Mouse (Mus musculus) forebrain, embryonic 12.5 days (tissue): Measurements from ENCODE around the gene Palb2. TPM values are rescaled to one million over a fixed set of nuclear protein-coding genes. Genes with fewer than 3 reads are reported as not detected.

ENCODE experiments used
- ATAC-seq: fragments of 200-750 bp; cut with Nextera tagmentation; 2 replicates; pipeline ENCODE4 v1.8.0; 2017; ENCODE audit warnings: moderate TSS enrichment; ENCODE audit not compliant: low FRiP score
- H3K27ac ChIP-seq: fragments of 300-500 bp; sonication (generic); 2 replicates; pipeline ENCODE4 v1.5.1; 2016; ENCODE audit warnings: mild to moderate bottlenecking
- H3K27me3 ChIP-seq: fragments of 300-500 bp; sonication (generic); 2 replicates; pipeline ENCODE4 v1.6.1; 2016; ENCODE audit warnings: mild to moderate bottlenecking
- H3K36me3 ChIP-seq: fragments of 300-500 bp; sonication (generic); replicated peaks from 2 replicates; pipeline ENCODE4 v1.6.1; 2016; ENCODE audit warnings: mild to moderate bottlenecking
- H3K4me1 ChIP-seq: fragments of 300-500 bp; sonication (generic); 2 replicates; pipeline ENCODE4 v1.6.1; 2016
- H3K4me2 ChIP-seq: fragments of 300-500 bp; sonication (generic); 2 replicates; pipeline ENCODE4 v1.6.1; 2016; ENCODE audit warnings: mild to moderate bottlenecking, moderate library complexity
- H3K4me3 ChIP-seq: fragments of 300-500 bp; sonication (generic); replicated peaks from 2 replicates; pipeline ENCODE4 v1.5.1; 2016; ENCODE audit warnings: mild to moderate bottlenecking
- H3K9ac ChIP-seq: fragments of 300-500 bp; sonication (generic); 2 replicates; pipeline ENCODE4 v1.6.1; 2016; ENCODE audit warnings: mild to moderate bottlenecking
- H3K9me3 ChIP-seq: fragments of 300-500 bp; sonication (generic); 2 replicates; pipeline ENCODE4 v1.6.1; 2016
- WGBS: fragments of 180-500 bp; shearing (Covaris S2); methylation state at CpG from one replicate; pipeline ENCODE4 v1.1.7; 2016; 5-methylcytosine and 5-hydroxymethylcytosine counted together
- polyA plus RNA-seq: library from polyadenylated mRNA; unstranded; fragments of >200 nt; fragmentation: Nextera tagmentation; extraction: Ambion mirVana; gene quantifications from 2 replicates; pipeline ENCODE4 v1.2.1, GENCODE M21; 2016

Palb2 gene
- 20.4 and 22.2 TPM in 2 replicates for polyA plus RNA-seq

- WGBS, result under 1% methylated on average over 54 of the region's 54 CpGs
- peak; percentile 97 for ATAC-seq
- Histone ChIP-seq H3K36me3 (peaks cover 34% of the 10 kb centered on the region), H3K4me1 (peaks cover 18% of the 10 kb centered on the region), H3K9me3 (no peaks in the 10 kb centered on the region), H3K9ac (peak within 1 kb of the TSS; percentile 78), H3K27me3 (no peaks in the 10 kb centered on the region), H3K4me2 (peak within 1 kb of the TSS; percentile 74), H3K27ac (peak within 1 kb of the TSS; percentile 37; the same call in 1 of the 2 replicates), H3K4me3 (peak within 1 kb of the TSS; percentile 73)
These were observed at the start of gene Palb2, which contains the start of gene Dctn5 for GRCm38 (mm10) chr7:122132497-122133337. Gene Palb2, minus strand, starts transcription at chr7:122132985. Gene Dctn5, plus strand, starts transcription at chr7:122133041.

GRCm38 (mm10) chr7:122180720-122181119, 47.9 kb upstream of the Palb2 start:
- no peak overlapping the region for H3K4me3 ChIP-seq
- H3K4me2 ChIP-seq, result no peak overlapping the region
- no peak for ATAC-seq
- no peaks in the 10 kb centered on the region for H3K27me3 ChIP-seq
- H3K36me3 ChIP-seq, result no peaks in the 10 kb centered on the region
- 0 out of 2 replicates have a peak, but pooled peaks cover under 1% of the 10 kb centered on the region for H3K4me1 ChIP-seq
- no peak overlapping the region for H3K27ac ChIP-seq
- no peak overlapping the region for H3K9ac ChIP-seq
- 96% methylated on average over 7 of the region's 7 CpGs for WGBS
- no peaks in the 10 kb centered on the region for H3K9me3 ChIP-seq

GRCm38 (mm10) chr7:122171613-122172012, 38.8 kb upstream of the Palb2 start:
- Histone ChIP-seq H3K9ac (no peak overlapping the region), H3K27me3 (no peaks in the 10 kb centered on the region), H3K36me3 (peaks cover 43% of the 10 kb centered on the region), H3K4me3 (no peak overlapping the region), H3K4me2 (no peak overlapping the region), H3K4me1 (no peaks in the 10 kb centered on the region), H3K27ac (no peak overlapping the region), H3K9me3 (no peaks in the 10 kb centered on the region)
- ATAC-seq, result no peak
- WGBS, result 83% methylated on average over 10 of the region's 10 CpGs

GRCm38 (mm10) chr7:122170705-122171104, 37.9 kb upstream of the Palb2 start:
- no peaks in the 10 kb centered on the region for H3K27me3 ChIP-seq
- 87% methylated on average over 6 of the region's 6 CpGs for WGBS
- H3K9me3 ChIP-seq, result no peaks in the 10 kb centered on the region
- H3K4me3 ChIP-seq, result no peak overlapping the region
- no peak overlapping the region for H3K9ac ChIP-seq
- no peak for ATAC-seq
- peaks cover 52% of the 10 kb centered on the region for H3K36me3 ChIP-seq
- H3K27ac ChIP-seq, result no peak overlapping the region
- no peaks in the 10 kb centered on the region for H3K4me1 ChIP-seq
- no peak overlapping the region for H3K4me2 ChIP-seq

- Histone ChIP-seq H3K9me3 (no peaks in the 10 kb centered on the region), H3K4me3 (no peak overlapping the region), H3K27ac (no peak overlapping the region), H3K36me3 (peaks cover 85% of the 10 kb centered on the region), H3K4me1 (peaks cover 3% of the 10 kb centered on the region; the same call in 1 of the 2 replicates), H3K9ac (no peak overlapping the region), H3K27me3 (no peaks in the 10 kb centered on the region), H3K4me2 (no peak overlapping the region)
- 93% methylated on average over 7 of the region's 7 CpGs for WGBS
- ATAC-seq, result no peak
These were observed 34.4 kb upstream of the Palb2 start for GRCm38 (mm10) chr7:122167203-122167602.

GRCm38 (mm10) chr7:122163766-122164165, 31.0 kb upstream of the Palb2 start:
- Histone ChIP-seq H3K9ac (no peak overlapping the region), H3K36me3 (peaks cover 79% of the 10 kb centered on the region), H3K4me3 (no peak overlapping the region), H3K27me3 (no peaks in the 10 kb centered on the region), H3K27ac (no peak overlapping the region), H3K9me3 (no peaks in the 10 kb centered on the region), H3K4me2 (no peak overlapping the region), H3K4me1 (peaks cover 30% of the 10 kb centered on the region)
- 91% methylated on average over 8 of the region's 8 CpGs for WGBS
- ATAC-seq, result no peak

GRCm38 (mm10) chr7:122160037-122160436, 27.3 kb upstream of the Palb2 start:
- H3K27ac ChIP-seq, result peak overlapping the region; percentile 92; the same call in 1 of the 2 replicates

GRCm38 (mm10) chr7:122158915-122159902, 26.4 kb upstream of the Palb2 start, which contains the start of gene Plk1:
Gene Plk1, plus strand, starts transcription at chr7:122159439.
- H3K4me2 ChIP-seq, result peak within 1 kb of the TSS; percentile 87
- peaks cover 35% of the 10 kb centered on the region for H3K36me3 ChIP-seq
- ATAC-seq, result peak; percentile 92
- H3K4me3 ChIP-seq, result peak within 1 kb of the TSS; percentile 76
- WGBS, result under 1% methylated on average over 63 of the region's 63 CpGs
- no peaks in the 10 kb centered on the region for H3K27me3 ChIP-seq
- no peaks in the 10 kb centered on the region for H3K9me3 ChIP-seq
- H3K9ac ChIP-seq, result peak within 1 kb of the TSS; percentile 77
- H3K4me1 ChIP-seq, result peaks cover 46% of the 10 kb centered on the region
- H3K27ac ChIP-seq, result peak within 1 kb of the TSS; percentile 92

More at GRCm38 (mm10) chr7:122160037-122160436, 27.3 kb upstream of the Palb2 start:
- Histone ChIP-seq H3K4me3 (peak overlapping the region; percentile 76), H3K36me3 (peaks cover 42% of the 10 kb centered on the region), H3K4me2 (peak overlapping the region; percentile 87), H3K4me1 (peaks cover 46% of the 10 kb centered on the region), H3K27me3 (no peaks in the 10 kb centered on the region), H3K9me3 (no peaks in the 10 kb centered on the region), H3K9ac (peak overlapping the region; percentile 69)
- under 1% methylated on average over 12 of the region's 12 CpGs for WGBS
- ATAC-seq, result no peak

- H3K4me2 ChIP-seq, result peak overlapping the region; percentile 87
- whole genome bisulfite sequencing, result 6% methylated on average over 13 of the region's 13 CpGs
- H3K9ac ChIP-seq, result peak overlapping the region; percentile 77
- ATAC-seq, result no peak; the same call in 1 of the 2 replicates
- H3K4me3 ChIP-seq, result peak overlapping the region; percentile 76
- no peaks in the 10 kb centered on the region for H3K9me3 ChIP-seq
- no peaks in the 10 kb centered on the region for H3K27me3 ChIP-seq
- H3K36me3 ChIP-seq, result peaks cover 28% of the 10 kb centered on the region
- peaks cover 46% of the 10 kb centered on the region for H3K4me1 ChIP-seq
- H3K27ac ChIP-seq, result peak overlapping the region; percentile 92
These were observed 25.7 kb upstream of the Palb2 start for GRCm38 (mm10) chr7:122158488-122158887.

- Histone ChIP-seq H3K27me3 (no peaks in the 10 kb centered on the region), H3K9me3 (no peaks in the 10 kb centered on the region), H3K27ac (no peak overlapping the region), H3K4me1 (peaks cover 4% of the 10 kb centered on the region), H3K4me2 (no peak overlapping the region), H3K36me3 (peaks cover 25% of the 10 kb centered on the region), H3K4me3 (no peak overlapping the region), H3K9ac (no peak overlapping the region)
- 92% methylated on average over 4 of the region's 4 CpGs for WGBS
- no peak for ATAC-seq
These were observed 19.7 kb upstream of the Palb2 start for GRCm38 (mm10) chr7:122152473-122152872.

- no peak for ATAC-seq
- Histone ChIP-seq H3K4me1 (no peaks in the 10 kb centered on the region), H3K27ac (no peak overlapping the region), H3K36me3 (peaks cover 90% of the 10 kb centered on the region), H3K9me3 (no peaks in the 10 kb centered on the region), H3K9ac (no peak overlapping the region), H3K4me3 (no peak overlapping the region), H3K27me3 (no peaks in the 10 kb centered on the region), H3K4me2 (no peak overlapping the region)
These were observed 8.2 kb upstream of the Palb2 start for GRCm38 (mm10) chr7:122140991-122141390.

GRCm38 (mm10) chr7:122138190-122138589, 5.4 kb upstream of the Palb2 start:
- H3K36me3 ChIP-seq, result peaks cover 76% of the 10 kb centered on the region

More at GRCm38 (mm10) chr7:122138190-122138589, 5.4 kb upstream of the Palb2 start:
- Histone ChIP-seq H3K9ac (no peak overlapping the region), H3K9me3 (no peaks in the 10 kb centered on the region), H3K4me1 (peaks cover 7% of the 10 kb centered on the region), H3K27ac (no peak overlapping the region), H3K4me3 (no peak overlapping the region), H3K27me3 (no peaks in the 10 kb centered on the region), H3K4me2 (no peak overlapping the region)
- WGBS, result 93% methylated on average over 5 of the region's 5 CpGs
- ATAC-seq, result no peak
